Mouse (Mus musculus): Measurements from ENCODE around the gene Gm49510.

Gm49510 gene

DNA sequence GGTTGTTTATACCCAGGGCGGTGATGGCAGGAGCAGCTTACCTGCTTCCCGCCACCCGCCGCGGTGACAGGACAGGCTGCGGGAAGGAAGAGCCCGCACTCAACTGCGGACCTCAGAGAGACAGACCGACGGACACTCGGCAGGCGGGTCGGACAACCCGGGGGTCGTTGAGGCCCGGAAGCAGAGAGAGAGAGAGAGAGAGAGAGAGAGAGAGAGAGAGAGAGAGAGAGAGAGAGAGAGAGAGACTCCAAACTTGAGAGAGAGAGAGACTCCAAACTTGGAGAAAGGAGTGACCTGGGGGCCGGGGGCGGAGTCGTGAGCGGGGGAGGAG is at the start of gene Gm49510:
Gene Gm49510, plus strand, starts transcription at position 259 of the 331 bp plus-strand sequence.
- peak; percentile 47 for DNase-seq

DNA sequence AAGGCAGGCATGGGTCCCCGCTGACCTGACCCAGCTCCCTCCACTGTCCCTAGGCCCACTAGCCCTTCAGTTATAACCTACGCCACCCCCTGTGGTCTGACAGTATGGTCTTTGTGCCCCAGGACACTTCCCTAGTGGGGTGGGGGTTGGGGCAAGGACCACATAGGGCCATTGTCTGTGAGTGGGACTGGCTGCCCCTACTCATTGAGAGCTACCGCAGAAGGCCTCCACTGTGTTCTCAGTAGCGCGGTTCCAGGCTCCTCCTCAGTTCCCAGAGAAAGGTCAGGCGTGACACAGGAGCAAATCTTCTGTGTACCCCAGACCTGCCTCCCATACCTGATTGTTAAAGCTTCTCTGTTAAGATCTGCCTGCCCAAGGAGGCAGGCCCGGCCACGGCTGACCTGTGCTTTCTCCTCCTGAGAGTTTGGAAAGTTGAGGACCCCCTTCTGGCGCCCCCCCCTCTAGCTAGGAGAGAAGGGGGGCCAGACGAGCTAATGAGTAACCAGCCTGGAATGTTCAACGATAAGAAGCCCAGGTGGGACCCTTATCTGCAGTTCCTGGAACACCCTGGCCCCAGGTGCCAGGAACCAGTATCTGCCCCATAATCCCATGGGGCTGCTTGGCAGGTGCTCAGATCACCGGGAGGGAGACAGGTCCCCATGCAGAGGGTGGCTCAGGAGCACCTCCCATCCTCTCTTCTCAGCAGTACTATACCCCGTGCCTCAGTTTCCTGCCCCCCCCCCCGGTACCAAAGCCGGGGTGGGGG is 49.2 kb upstream of the Gm49510 start:
- peak; percentile 33 for DNase-seq

DNA sequence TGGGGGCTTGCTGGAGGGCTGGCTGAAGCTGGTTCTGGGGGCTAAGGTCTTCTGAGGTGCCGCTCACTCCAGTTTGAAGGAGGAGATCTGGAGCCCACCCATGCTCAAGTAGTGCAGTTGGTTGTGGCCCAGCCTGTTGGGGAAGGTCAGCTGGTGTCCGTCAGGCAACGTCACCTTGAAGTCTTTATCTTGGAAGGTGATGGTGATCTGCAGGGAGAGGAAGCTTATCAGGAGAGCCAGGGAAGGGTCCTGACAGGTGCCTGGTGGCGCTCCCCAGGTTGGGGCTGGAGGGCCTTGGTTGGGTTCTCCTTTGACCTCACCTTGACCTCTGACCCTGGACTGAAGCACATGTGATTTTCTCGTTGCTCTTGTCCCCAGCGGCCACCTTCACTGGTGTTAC is 48.5 kb upstream of the Gm49510 start:
- peak; percentile 9 for DNase-seq

DNA sequence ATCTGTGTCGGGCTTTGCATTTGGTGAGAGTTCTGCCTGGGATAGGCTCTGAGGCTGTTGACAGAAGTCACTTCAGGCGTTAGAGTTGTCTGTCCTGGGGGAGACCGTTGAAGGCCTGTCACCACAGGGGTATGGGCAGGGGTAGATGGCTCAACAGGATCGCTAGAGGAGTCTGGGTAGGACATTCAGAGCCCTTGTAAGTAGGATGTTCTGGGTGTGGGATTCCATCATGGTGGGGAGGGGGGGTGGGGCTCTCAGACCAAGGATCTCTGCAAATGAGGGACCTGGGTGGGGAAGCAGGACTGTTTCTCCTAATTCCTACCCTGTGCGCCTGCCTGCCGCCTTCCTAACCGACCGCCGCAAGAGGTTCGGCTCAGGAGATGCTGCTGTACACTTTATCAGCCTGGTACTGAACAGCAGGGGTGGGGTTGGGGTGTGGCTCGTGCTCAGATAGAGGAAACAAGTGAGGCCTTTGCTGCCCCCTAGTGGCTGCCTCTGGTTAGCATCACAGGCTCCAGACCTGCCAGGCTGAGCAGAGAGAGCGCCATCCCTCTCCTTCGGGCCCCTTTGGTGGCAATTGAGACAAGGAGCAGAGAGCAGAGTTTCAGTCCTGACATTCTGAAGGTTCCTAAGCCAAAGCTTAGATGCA is 47.8 kb upstream of the Gm49510 start:
- DNase-seq = peak; percentile 93

DNA sequence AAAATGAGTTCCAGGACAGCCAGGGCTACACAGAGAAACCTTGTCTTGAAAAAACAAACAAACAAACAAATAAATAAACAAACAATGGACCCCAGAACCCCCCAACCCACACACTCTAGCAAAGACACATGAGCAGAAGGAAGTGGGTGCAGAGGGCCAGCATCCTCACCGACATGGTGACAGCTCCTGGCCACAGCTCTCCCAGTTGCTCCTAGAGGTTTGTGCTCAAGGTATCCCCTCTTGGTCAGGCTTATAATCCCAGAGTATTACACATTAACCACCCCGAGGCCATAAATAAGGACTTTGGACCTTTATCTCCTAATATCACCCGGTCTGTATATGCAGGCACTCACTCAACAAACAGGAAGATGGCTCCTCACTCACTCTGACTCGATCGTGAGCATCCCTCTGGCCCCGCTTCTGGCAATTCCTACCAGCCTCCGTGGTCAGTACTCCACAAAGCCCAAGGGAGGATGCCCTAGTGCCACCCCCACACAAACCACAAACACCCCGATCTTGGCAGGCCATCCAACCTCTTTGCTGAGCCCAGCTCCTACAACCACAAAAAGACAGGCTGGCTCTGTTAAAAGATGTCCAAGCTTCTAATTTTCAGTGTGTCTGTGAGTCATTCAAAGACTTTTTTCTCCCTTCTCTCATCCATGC is 44.0 kb upstream of the Gm49510 start, which contains the start of gene Lgals2:
Gene Lgals2, minus strand, starts transcription at position 227 of the 663 bp plus-strand sequence.
- DNase-seq = no peak

DNA sequence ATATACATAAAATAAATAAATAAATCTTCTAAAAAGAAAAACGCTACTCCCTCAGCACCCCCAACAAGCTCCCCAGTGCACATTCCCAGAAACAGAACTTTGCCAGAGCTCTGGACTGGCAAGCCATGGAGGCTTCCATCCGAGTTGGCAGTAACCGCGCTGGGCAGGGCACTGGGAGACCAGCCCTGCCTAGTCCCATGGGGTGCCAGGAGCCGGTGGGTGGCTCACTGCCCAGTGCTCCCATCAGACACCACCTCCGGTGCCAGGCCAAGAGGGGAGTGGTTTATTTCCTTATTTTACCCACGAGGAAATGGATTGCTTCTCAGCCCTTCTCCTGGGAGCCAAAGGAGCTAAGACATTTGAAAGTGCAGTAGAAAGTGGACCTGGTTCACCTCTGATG is 42.5 kb upstream of the Gm49510 start:
- peak; percentile 9 for DNase-seq

DNA sequence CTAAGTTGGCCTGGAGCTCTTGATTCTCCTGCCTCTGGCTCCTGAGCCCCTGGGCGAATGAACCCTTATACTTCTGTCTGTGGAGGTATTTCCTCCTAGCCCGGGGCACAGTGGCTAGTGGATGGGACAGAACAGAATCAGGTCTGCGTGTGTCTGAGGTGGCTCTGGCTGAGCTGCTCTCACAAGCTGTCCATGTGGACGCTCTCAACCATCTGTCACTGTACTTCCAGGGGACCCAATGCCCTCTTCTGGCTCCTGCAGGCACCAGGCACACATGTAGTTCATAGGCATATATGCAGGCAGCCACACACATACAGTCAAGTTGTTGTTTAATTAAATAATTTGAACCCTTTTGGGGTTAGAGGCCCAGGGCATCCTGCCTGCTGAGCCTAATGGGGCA is 40.2 kb upstream of the Gm49510 start:
- DNase-seq = no peak

DNA sequence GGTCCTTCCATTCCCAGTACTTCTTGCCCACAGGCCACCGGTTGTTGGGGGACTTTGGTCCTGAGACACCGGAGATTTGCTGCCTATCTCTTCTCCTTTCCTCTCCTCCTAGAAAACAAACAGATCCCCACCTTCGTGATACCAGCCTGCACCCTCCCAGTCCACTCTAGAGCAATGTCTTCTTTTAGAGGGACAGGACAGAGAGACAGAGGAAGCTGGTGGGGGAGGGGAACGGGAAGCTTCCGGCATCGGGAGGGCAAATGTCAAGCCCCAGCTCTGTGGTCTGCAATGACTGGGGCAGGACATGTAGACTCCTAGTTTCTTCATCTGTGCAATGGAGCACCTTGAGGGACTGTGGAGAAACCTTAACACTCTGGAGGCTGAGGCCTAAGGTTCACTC is 39.8 kb upstream of the Gm49510 start:
- no peak for DNase-seq

DNA sequence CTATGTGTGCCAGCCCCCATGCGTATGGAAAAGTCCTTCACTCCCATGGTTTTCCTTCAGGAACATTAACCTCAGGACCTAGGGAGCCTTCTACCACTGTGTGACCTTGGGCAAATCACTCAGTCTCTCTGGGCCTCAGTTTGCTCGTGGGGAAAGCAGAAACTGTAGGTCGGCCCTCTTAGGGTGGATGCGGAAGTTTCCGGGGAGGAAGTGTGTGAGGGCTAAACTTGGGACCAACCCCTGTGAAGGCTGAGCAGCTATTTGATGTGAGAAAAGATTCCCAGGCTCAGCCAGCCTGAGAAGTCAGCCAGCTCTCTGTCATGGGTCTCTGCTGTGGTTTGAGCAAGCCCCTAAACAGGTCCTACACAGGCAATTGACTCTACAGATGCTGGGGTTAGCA is 37.2 kb upstream of the Gm49510 start:
- no peak for DNase-seq

DNA sequence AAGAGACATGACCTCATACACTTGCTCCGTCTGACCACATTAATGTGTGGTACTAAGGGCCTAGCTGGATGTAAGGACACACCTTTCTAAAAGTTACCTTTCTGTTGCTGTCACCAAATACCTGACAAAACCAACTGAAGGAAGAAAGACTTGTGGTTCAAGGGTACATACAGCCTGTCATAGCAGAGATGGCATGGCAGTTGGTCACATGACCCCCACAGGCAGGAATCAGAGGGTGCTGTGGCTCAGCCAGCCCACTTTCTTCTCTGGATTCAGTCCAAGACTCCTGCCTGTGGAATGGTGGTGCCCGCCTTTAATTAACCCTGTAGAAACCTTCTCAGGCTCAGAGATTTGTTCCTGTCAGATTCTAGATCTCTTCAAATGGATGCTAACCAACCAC is 36.3 kb upstream of the Gm49510 start:
- DNase-seq = no peak

DNA sequence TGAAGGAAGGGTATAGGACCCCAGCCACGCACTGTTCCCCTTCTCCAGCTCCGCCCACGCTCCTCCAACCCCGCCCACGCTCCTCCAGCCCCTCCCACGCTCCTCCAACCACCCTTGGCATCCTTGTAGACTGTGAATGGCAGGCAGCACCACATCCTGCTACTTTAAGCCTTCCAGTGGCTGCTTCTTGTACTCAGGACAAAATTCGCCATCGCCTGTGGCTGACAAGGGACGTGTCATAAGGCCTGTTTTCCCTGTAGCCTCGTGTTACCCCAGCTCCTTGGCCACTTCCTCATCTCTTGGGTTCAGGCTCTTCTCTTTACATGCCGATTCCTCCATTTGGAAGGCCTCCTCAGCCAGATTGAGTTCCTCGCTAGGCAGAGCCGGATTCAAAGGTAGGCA is 35.6 kb upstream of the Gm49510 start:
- peak; percentile 16 for DNase-seq

DNA sequence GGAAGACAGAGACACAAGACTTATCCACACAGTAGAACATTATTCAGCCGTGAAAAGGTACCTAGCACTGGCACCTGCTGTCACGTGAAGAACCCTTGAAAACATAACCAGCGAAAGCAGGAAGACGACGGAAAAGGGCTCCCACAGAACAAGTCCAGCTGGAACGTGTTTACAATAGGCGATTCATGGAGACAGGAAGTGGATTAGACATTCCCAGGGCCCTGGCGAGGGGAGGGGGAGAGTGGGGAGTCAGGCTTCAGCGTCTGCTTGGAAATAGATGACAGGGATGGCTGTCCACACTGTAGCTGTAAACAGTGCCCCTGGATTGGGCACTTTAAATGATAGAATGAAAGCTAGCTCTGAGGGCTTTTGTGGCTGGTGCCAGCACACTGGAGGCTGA is 31.1 kb upstream of the Gm49510 start:
- DNase-seq = peak; percentile 41

DNA sequence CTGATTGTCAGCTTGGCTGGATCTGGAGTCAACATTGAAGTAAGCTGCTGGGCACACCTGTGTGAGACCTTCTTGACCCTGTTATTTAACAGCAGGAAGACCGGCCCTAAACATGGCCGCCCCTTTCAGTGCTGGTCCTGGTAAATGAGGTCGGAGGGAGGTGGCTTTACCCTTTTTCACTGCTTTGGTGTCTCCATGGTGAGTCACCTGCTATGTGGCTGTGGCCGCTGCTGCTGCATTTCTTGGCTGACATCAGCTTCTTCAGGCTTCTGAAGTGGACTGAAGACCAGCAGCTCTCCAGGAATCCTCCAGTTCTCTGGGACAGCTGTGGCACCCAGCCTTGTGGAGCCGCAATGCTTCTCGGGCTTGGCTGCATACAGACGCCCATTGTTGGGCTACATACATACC is 30.6 kb upstream of the Gm49510 start:
- no peak for DNase-seq

DNA sequence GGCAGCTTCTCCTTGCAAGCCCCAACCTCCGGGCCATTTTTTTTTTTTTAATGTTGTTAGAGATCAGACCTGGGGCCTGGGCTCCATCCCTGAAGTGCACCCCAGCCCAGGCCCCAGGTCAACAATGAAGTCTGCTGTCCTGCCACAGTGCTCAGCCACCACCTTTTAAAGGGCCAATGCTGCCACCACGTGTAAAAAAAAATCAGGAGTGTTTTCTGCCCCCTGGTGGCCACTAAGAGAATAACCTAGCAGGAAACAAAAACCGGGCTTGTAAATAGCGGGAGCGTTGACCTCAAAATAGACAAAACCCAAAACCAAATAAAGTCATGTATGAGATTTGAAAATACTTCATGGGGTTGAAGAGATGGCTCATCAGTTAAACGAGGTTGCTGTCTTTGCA is 29.7 kb upstream of the Gm49510 start:
- DNase-seq = peak; percentile 59

DNA sequence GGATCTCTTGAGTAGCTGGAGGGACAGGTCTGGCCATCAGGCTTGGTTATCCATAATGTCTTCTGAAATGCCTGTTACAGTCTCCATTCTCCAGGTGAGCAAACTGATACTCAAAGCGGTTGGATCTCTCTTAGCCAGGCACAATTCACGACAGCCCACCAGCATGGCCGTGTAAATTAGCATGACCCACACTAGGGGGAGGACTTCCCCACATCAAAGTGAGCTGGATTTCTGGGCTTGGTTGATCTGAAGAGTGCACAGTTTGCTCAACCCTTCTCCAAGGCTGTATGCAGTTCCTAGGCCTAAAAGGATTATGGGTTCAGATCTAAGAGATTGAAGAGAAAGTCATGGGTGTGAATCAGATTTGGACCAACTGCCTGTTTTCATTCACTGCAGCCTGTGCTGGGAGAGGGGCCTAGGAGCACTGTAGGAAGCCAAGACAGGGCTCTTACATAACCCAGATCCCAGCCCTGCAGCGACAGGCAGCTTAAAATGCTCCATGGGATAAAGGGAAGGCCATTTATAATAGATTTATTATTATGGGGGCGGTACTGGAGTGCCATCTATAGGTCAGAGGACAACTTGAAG is 27.4 kb upstream of the Gm49510 start:
- no peak for DNase-seq

DNA sequence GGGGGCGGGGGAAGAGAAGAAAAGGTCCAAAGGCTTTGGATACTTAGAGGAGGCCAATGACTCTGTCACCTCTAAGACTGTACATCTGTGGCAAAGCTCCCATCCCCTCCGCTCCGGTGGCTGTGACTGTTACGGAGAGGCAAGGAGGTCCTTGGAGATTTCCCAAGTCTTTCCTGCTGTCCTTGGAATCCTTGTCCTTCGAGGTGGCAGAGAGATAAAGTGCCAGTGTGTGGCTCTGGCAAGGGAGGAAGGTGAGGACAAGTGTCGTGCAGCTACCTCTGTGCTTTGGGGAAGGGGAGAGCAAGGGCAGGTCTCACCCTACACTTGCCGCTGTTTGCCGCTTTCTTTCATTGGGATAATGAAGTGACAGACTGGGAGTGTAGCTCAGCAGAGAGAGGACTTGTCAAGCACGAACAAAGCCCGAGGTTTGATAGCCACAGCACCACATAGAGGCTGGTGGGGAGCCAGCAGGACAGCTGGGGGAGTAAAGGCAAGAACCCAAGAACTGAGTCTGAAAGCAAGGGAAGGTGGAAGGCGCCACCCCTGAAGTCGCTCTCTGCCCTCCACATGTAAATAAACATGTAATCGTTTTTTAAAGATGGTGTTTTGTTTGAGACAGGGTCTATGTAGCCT is 25.5 kb upstream of the Gm49510 start:
- DNase-seq = no peak

DNA sequence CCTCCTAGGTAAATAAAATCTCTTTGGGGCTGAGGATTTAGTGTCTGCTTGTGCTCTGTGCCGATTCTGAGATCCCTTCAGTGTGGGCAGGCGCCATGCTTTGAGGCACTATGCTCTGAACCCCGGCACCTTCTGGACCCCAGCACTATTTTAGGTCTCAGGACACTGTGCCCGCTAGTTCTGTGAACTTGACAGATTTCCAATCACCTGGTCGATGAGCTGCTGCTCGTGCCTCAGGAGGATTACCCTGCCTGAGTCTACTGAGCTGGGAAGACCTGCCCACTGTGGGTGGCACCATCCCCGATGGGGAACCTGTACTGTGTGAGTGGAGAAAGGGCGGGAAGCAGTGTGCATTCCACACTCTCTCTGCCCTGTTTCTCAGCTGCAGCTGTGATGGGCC is 24.5 kb upstream of the Gm49510 start:
- DNase-seq = no peak

DNA sequence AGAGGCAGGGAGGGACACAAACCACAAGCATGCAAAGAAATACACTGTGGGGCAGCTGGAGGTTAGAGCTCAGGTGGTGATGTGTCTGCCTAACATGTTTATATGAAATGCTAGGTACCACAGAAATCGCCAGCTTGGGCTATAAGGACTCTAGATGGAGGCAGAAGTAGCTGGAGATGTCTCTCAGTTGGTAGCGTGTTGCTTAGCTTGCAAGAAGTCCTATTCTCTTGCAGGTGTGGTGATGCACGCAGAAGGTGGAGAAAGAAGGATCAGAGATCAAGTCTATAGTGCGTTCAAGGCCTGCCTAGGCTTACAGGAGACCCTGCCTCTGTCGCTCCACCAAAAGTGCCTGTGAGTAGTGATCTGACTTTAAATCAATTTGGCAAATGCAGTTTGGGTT is 23.9 kb upstream of the Gm49510 start:
- no peak for DNase-seq

DNA sequence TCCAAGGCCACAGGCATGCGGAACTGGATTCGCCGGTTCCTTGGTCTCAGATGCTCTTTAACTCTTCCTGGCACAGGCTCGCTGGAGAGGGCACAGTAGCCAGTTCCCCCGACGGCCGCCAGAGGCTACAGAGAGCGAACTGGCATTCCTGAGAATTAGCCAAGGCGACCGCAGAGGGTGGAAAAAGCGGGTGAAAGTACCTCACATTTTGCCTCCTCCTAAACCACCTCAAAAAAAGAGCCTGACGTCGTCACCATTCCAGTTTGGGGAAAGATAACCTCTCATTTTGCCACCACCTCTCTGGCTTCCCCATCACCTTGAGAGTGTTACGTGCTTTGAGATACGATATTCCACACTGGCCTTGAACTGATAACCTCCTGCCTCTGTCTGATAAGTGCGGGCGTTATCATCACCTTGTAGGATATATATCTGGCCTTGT is 23.2 kb upstream of the Gm49510 start:
- DNase-seq = peak; percentile 90

DNA sequence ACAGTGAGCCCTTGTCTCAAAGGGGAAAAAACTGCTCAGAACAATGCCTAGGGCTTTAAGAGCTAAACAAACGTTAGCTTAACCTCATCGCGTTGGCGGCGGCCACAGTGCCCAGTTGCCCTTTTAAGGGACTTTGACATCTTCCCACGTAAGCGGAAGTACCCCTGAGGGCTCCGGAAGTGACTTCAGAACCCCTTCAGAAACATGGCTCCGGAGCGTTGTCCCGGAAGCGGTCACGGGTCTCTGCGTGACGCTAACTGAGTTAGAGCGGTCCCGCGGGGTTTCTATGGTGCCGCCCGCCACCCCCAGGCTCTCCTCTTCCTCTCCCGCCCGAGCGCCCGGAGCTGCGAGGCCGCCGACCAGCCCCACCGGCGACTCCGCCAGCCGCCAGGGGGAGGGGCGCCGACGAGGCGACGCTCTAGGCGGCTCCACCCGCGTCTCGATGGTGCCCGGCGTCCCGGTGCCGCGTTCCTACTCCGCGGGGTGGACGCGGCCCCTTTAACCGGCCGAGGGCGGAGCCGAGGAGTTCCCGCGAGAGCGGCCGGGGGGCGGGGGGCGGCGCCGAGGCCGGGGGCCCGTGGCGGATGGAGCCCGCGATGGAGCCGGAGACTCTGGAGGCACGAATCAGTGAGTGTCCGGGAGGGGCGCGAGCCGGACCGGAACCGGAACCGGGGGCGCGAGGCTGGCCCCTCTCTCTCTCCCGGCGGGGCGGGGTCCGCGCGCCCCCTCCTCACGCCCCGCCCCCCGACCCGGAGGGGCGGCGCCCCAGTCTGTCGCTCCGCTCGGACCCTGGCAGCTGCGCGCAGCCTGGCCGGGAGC is 22.3 kb upstream of the Gm49510 start, which contains the start of gene Gga1:
Gene Gga1, plus strand, starts transcription at position 200 of the 819 bp plus-strand sequence.
- peak; percentile 97 for DNase-seq

DNA sequence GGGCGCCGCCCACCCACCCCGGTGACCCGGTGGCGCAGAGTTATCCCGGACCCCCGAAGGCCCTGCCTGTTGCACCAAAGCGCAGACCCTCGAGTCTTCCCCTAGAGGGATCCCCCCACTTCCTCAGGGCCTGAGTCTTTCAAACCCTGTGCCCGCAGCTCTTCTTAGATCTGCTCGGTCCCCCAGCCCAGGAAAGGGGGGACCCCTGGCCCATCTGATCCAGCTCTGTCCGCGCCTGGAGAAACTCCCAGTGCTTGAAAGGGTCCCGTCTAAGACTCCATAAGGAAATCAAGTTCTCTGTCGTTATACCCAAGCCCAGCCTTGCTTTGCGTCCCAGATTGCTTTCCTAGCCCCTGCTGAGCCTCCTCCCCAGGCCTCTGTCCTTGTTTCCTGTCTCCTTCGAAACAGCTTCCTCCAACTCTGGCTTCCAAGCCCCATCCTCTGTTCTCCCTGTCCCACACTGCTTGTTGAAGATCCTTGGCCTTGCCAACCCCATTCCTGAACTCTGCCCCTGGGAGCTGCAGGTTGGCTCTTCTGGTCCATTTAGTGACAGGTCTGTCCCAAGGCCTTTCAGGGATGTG is 21.6 kb upstream of the Gm49510 start:
- DNase-seq = peak; percentile 37
